Mouse (Mus musculus) left cerebral cortex, adult 2 months (tissue): ENCODE data around the gene Cwc22. TPM values are rescaled to one million over a fixed set of nuclear protein-coding genes. Genes with fewer than 3 reads are reported as not detected.

Source experiments
- DNase-seq, 2 experiments: peaks; one replicate each; pipeline ENCODE4 v3.0.0; 2021 to 2022; ENCODE audit warnings: low spot score in 2 of 2, mixed read lengths in 1 of 2; ENCODE audit errors: extremely low spot score in 1 of 2
- H3K27ac ChIP-seq: fragments of 200-600 bp; 2 replicates; pipeline ENCODE4 v1.8.1; 2022
- H3K4me3 ChIP-seq: fragments of 200-600 bp; 2 replicates; pipeline ENCODE4 v1.8.1; 2022
- CTCF ChIP-seq: fragments of 200-600 bp; IDR thresholded peaks from 2 replicates; pipeline ENCODE4 v1.8.1; 2022; ENCODE audit warnings: antibody characterized with exemption, mild to moderate bottlenecking, moderate library complexity
- intact Hi-C: fragments of 180-260 bp; cut with DNase I; formaldehyde crosslinking; loops from one replicate; pipeline ENCODE4 v1.15.1; 2025
- total RNA-seq, 2 experiments: library from RNA; stranded (reverse); gene quantifications; 2 replicates each; pipeline ENCODE4 v1.2.3; 2021

Cwc22 gene
- total RNA-seq, 2 experiments from 2014 or later: 27.4 to 29.1 TPM

- H3K27ac ChIP-seq: no peak overlapping the region
- H3K4me3 ChIP-seq: no peak overlapping the region
- TF ChIP-seq CTCF: no peak
- DNase-seq: no peak
- intact Hi-C loops: no loop called here
Observed at GRCm38 (mm10) chr2:77918474-77918873, 27.7 kb downstream of the Cwc22 start.

- no peak for TF ChIP-seq CTCF
- H3K27ac ChIP-seq: no peak overlapping the region
- no peak for DNase-seq
- H3K4me3 ChIP-seq: no peak overlapping the region
- intact Hi-C loops: no loop called here
Observed at GRCm38 (mm10) chr2:77918006-77918405, 28.2 kb downstream of the Cwc22 start.

- TF ChIP-seq CTCF: no peak
- DNase-seq: no peak
- Histone ChIP-seq H3K4me3 (no peak overlapping the region), H3K27ac (no peak overlapping the region)
- intact Hi-C loops: no loop called here
Observed at GRCm38 (mm10) chr2:77917360-77917734, 28.8 kb downstream of the Cwc22 start.

- no peak overlapping the region for H3K4me3 ChIP-seq
- no peak; the same call in none of the 2 replicates for TF ChIP-seq CTCF
- no peak overlapping the region for H3K27ac ChIP-seq
- no peak for DNase-seq
- intact Hi-C loops: no loop called here
Observed at GRCm38 (mm10) chr2:77916586-77917359, 29.4 kb downstream of the Cwc22 start.

DNA sequence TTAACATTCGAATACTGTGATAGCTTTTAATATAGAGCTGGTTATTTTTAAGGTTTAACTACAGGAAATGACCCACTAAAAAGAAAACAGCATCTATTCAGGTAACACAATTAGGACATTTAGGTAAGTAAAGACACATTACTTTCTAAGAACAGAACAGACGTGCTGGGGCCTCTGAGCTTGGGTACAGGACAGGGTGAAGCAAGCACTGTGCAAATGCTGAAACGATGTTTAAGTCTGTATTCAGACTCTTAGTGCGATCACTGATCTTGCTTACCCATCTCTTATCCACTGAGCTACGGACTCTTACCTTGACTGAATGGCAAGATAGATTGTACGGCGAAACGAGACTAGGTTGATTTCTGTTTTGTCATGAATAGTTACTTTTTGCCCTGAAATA, 31.0 kb downstream of the Cwc22 start:
- Histone ChIP-seq H3K4me3 (no peak overlapping the region), H3K27ac (no peak overlapping the region)
- no peak for DNase-seq
- no peak for TF ChIP-seq CTCF
- intact Hi-C loops: no loop called here

GRCm38 (mm10) chr2:77913628-77914027, 32.5 kb downstream of the Cwc22 start:
- no peak for DNase-seq
- no peak overlapping the region for H3K4me3 ChIP-seq
- intact Hi-C loops: no loop called here
- TF ChIP-seq CTCF: no peak
- no peak overlapping the region for H3K27ac ChIP-seq

DNA sequence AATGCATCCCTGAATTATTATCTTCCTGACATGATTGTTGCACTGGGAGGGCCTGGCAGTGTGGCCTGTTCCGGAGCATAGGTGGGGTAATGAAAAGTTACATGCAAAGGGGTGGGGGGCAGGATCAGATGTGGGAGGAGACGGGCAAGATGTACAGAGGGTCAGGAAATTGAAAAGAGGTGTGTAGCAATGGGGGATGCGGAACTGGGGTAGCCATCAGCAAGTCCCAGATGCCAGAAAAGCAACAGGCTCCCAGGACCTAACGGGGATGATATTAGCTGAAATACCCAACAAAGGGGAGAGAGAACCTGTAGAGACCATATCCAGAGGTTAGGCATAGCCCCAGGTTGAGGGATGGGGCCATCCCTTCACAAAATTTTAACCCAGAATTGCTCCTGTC, 34.0 kb downstream of the Cwc22 start:
- intact Hi-C loops: no loop called here
- H3K27ac ChIP-seq: no peak overlapping the region
- no peak for TF ChIP-seq CTCF
- H3K4me3 ChIP-seq: no peak overlapping the region
- no peak for DNase-seq

- Histone ChIP-seq H3K27ac (no peak overlapping the region), H3K4me3 (no peak overlapping the region)
- no peak for TF ChIP-seq CTCF
- intact Hi-C loops: no loop called here
- no peak for DNase-seq
Observed at GRCm38 (mm10) chr2:77911452-77911851, 34.7 kb downstream of the Cwc22 start.

DNA sequence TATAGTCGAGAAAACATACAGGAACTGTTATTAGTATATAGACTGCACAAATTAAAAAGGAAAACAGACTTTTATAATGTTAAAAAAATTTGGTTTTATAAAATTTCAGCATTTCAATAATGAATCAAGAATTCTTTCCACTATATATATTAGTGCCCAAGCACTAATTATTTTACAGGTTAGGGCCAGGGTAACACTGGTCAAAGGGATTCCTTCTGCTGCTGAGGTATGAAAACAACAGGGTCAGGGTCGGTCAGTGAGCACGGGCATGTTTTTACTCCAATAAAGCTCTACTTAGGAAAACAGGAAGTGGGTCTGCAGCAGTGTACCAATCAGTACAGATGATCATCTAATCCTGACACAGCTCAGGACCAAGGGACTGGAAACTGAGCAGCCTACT, 36.0 kb downstream of the Cwc22 start:
- intact Hi-C loops: no loop called here
- DNase-seq: no peak
- H3K27ac ChIP-seq: no peak overlapping the region
- TF ChIP-seq CTCF: no peak
- H3K4me3 ChIP-seq: no peak overlapping the region

- intact Hi-C loops: no loop called here
- no peak overlapping the region for H3K27ac ChIP-seq
- TF ChIP-seq CTCF: no peak
- no peak overlapping the region for H3K4me3 ChIP-seq
- no peak for DNase-seq
Observed at GRCm38 (mm10) chr2:77907164-77907563, 39.0 kb downstream of the Cwc22 start.

GRCm38 (mm10) chr2:77905023-77905422, 41.2 kb downstream of the Cwc22 start:
- no peak overlapping the region for H3K4me3 ChIP-seq
- no peak for DNase-seq
- intact Hi-C loops: no loop called here
- no peak overlapping the region for H3K27ac ChIP-seq
- no peak for TF ChIP-seq CTCF

- Histone ChIP-seq H3K4me3 (no peak overlapping the region), H3K27ac (no peak overlapping the region)
- peak in 1 of 2 experiments; percentile 2 for DNase-seq
- intact Hi-C loops: no loop called here
- no peak for TF ChIP-seq CTCF
Observed at GRCm38 (mm10) chr2:77904495-77904894, 41.7 kb downstream of the Cwc22 start.

- TF ChIP-seq CTCF: no peak
- Histone ChIP-seq H3K27ac (no peak overlapping the region), H3K4me3 (no peak overlapping the region)
- intact Hi-C loops: no loop called here
- DNase-seq: peak in 1 of 2 experiments; percentile 3
Observed at GRCm38 (mm10) chr2:77903979-77904378, 42.2 kb downstream of the Cwc22 start.
